ENCODE assay signal across 22 mouse cellular contexts in the genomic region with DNA sequence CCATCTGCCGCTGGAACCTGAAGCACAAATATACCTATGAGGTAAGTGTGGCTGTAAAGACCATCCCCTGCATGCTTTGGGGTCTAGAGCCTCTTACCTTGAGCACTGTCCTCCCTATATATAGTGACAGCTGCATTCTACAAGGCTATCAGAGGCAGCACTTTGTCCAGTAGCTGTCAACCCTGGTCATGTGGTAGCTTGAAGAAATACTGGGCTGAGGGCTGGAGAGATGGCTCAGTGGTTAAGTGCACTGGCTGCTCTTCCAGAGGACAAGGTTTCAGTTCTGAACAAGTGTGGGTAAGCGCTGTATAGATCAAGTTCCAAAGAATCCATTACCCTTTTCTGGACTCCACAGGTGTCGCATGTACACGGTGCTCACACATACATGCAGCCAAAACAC. TPM values are rescaled to one million over a fixed set of nuclear protein-coding genes. Genes with fewer than 3 reads are reported as not detected.
DNase-seq lines count a peak whose midpoint lies in the region; ATAC-seq and TF ChIP-seq lines count a peak whose summit lies in the region.
"Had no signal": no experiment of that assay in that cellular context is flagged by ENCODE, and none has a peak within 500 bp of the region (broad histone marks: within the 10 kb centered on the region; RNA-seq: fewer than 3 reads in every experiment).

No protein-coding gene starts in this region.

- peaks cover 49% of the 10 kb centered on the region for H3K36me3 ChIP-seq in heart, embryonic 11.5 days (ENCODE audit: control insufficient read depth, insufficient read depth, low read length)
- no peaks in the 10 kb centered on the region; the same call in 1 of the 2 replicates for H3K36me3 ChIP-seq in heart, adult 2 months (ENCODE audit: control insufficient read depth, insufficient read depth, low read length)

- TF ChIP-seq CTCF in gastrocnemius, adult 2 months (IDR thresholded peaks at IDR 0.05), result no peak
- no peak for TF ChIP-seq CTCF in heart, adult 2 months (IDR thresholded peaks at IDR 0.05)

- 0 out of 2 replicates have a peak, but pooled peaks cover 3% of the 10 kb centered on the region for H3K4me1 ChIP-seq in heart, embryonic 11.5 days (ENCODE audit: control insufficient read depth, insufficient read depth, low read length)
- peaks cover 5% of the 10 kb centered on the region for H3K4me1 ChIP-seq in heart, adult 2 months (ENCODE audit: control insufficient read depth, insufficient read depth, low read length)

- TF ChIP-seq EP300 in heart, adult 2 months (IDR thresholded peaks at IDR 0.05; ENCODE audit: insufficient read depth, low read depth, low read length), result no peak

- no peaks in the 10 kb centered on the region for H3K9me3 ChIP-seq in heart, embryonic 11.5 days (replicated peaks; ENCODE audit: control insufficient read depth, low read length)
- H3K9me3 ChIP-seq: G1E had no signal

- intact Hi-C loops in gastrocnemius, adult 2 months (cut with DNase I), result loop anchor here (10.0 kb wide), 1 partner anchor 308 kb away; no protein-coding TSS in a partner anchor
- intact Hi-C loops in heart, adult 2 months (cut with DNase I), result loop anchor here (5.0 kb wide), 1 partner anchor 310 kb away; no protein-coding TSS in a partner anchor
- intact Hi-C loops in heart, postnatal 36 days (cut with DNase I), result no loop called here

- H3K9ac ChIP-seq in heart, embryonic 11.5 days (ENCODE audit: low read depth, low read length), result no peak overlapping the region
- H3K9ac ChIP-seq in heart, adult 2 months (ENCODE audit: low read depth, low read length), result no peak overlapping the region

- no peak for TF ChIP-seq POLR2A in heart, adult 2 months (IDR thresholded peaks at IDR 0.05; ENCODE audit: insufficient read depth, low read depth, low read length)

- peak; percentile 26 for DNase-seq in gastrocnemius, adult 2 months
- no peak for DNase-seq in gastrocnemius, adult 18-20 months (ENCODE audit: low spot score)
- DNase-seq in heart, adult 11 months, result peak; percentile 93
- peak in 1 of 2 experiments; percentile 21 for DNase-seq in heart, adult 2 months
- DNase-seq in heart, postnatal 36 days, result no peak
- DNase-seq: adrenal gland, adult 2 months; adrenal gland, adult 8-10 months; adrenal gland, postnatal 10 days; adrenal gland, postnatal 14 days; adrenal gland, postnatal 25 days; adrenal gland, postnatal 36 days; B cell, adult 2 months; cerebellum, adult 11 months; cerebellum, adult 11-12 months; cerebellum, adult 18-20 months had no signal

- no peaks in the 10 kb centered on the region for H3K27me3 ChIP-seq in heart, embryonic 11.5 days (ENCODE audit: control insufficient read depth, insufficient read depth, low read length)
- no peaks in the 10 kb centered on the region for H3K27me3 ChIP-seq in heart, adult 2 months (ENCODE audit: control insufficient read depth, insufficient read depth, low read length)
- H3K27me3 ChIP-seq: CH12.LX, Patski had no signal

- no peak overlapping the region for H3K4me3 ChIP-seq in gastrocnemius, adult 2 months
- H3K4me3 ChIP-seq in heart, embryonic 11.5 days (ENCODE audit: low read depth, low read length), result no peak overlapping the region
- no peak overlapping the region for H3K4me3 ChIP-seq in heart, adult 2 months

- ATAC-seq in heart, embryonic 11.5 days (replicated peaks; ENCODE audit: insufficient number of reproducible peaks, low FRiP score, low TSS enrichment), result no peak
- ATAC-seq: activated CD4-positive, CD25-positive, alpha-beta regulatory T cell, adult 4 months; CD4-positive, CD25-positive, alpha-beta regulatory T cell, adult 4 months; Patski had no signal

- no peaks in the 10 kb centered on the region for H3K79me2 ChIP-seq in heart, adult 2 months (replicated peaks; ENCODE audit: control insufficient read depth, insufficient read depth, low read length)

- WGBS in heart, embryonic 11.5 days (ENCODE audit: insufficient replicate concordance), result 85% methylated on average over 4 of the region's 4 CpGs
- 88% methylated on average over 4 of the region's 4 CpGs for WGBS in heart, adult 2 months

- H3K4me2 ChIP-seq in heart, embryonic 11.5 days, result no peak overlapping the region

- H3K27ac ChIP-seq in gastrocnemius, adult 2 months, result peak overlapping the region; percentile 92
- H3K27ac ChIP-seq in heart, embryonic 11.5 days (ENCODE audit: low read depth, low read length), result no peak overlapping the region
- H3K27ac ChIP-seq in heart, adult 2 months, result peak overlapping the region; percentile 89

RNA-seq across cellular contexts. Expression of a gene that starts 12.0 kb away (rescaled TPM):
- total RNA-seq in gastrocnemius, adult 2 months (2021), result 100 to 1,000 TPM in 1 of 2 experiments, 10 to 100 TPM in 1; 84.2 to 104 TPM
- 10 to 100 TPM; 86.2 to 99.1 TPM for total RNA-seq in gastrocnemius, adult 18-20 months (2021)
- 118 and 123 TPM in 2 replicates for polyA plus RNA-seq in heart, embryonic 11.5 days (2014; fragmentation: Nextera tagmentation; extraction: Ambion mirVana)
- total RNA-seq in heart, adult 2 months (2021), result 100 to 1,000 TPM; 128 to 140 TPM
- 99.4 and 99.6 TPM in 2 replicates for polyA plus RNA-seq in heart, adult 2 months (2012; rRNA removed)
- total RNA-seq in heart, postnatal 36 days (2021), result 100 to 1,000 TPM; 131 to 140 TPM

RNA-seq across cellular contexts. Expression of a gene that starts 21.2 kb away (rescaled TPM):
- total RNA-seq in gastrocnemius, adult 2 months (2021), result under 1 TPM; 0.47 to 0.61 TPM
- total RNA-seq in gastrocnemius, adult 18-20 months (2021), result under 1 TPM; 0.47 to 0.57 TPM
- 6.1 and 6.7 TPM in 2 replicates for polyA plus RNA-seq in heart, embryonic 11.5 days (2014; fragmentation: Nextera tagmentation; extraction: Ambion mirVana)
- 1 to 10 TPM; 1.0 to 1.4 TPM for total RNA-seq in heart, adult 2 months (2021)
- polyA plus RNA-seq in heart, adult 2 months (2012; rRNA removed), result 1.7 and 2.4 TPM in 2 replicates
- 1 to 10 TPM in 1 of 2 experiments, under 1 TPM in 1; 0.94 to 1.4 TPM for total RNA-seq in heart, postnatal 36 days (2021)
- total RNA-seq: G1E, MEL had no signal
- polyA plus RNA-seq: G1E had no signal

RNA-seq across cellular contexts. Expression of a gene that starts 30.6 kb away (rescaled TPM):
- total RNA-seq in gastrocnemius, adult 2 months (2021), result 10 to 100 TPM; 20.8 to 25.1 TPM
- 10 to 100 TPM; 16.6 to 19.3 TPM for total RNA-seq in gastrocnemius, adult 18-20 months (2021)
- polyA plus RNA-seq in heart, embryonic 11.5 days (2014; fragmentation: Nextera tagmentation; extraction: Ambion mirVana), result 38.8 and 39.8 TPM in 2 replicates
- total RNA-seq in heart, adult 2 months (2021), result 10 to 100 TPM; 17.1 to 24.1 TPM
- 21.0 and 27.1 TPM in 2 replicates for polyA plus RNA-seq in heart, adult 2 months (2012; rRNA removed)
- 10 to 100 TPM; 21.0 to 21.8 TPM for total RNA-seq in heart, postnatal 36 days (2021)

RNA-seq across cellular contexts. Expression of a gene that starts 38.0 kb away (rescaled TPM):
- total RNA-seq in gastrocnemius, adult 2 months (2021), result 10 to 100 TPM; 52.7 to 55.2 TPM
- 10 to 100 TPM; 41.0 to 41.4 TPM for total RNA-seq in gastrocnemius, adult 18-20 months (2021)
- 24.9 and 28.6 TPM in 2 replicates for polyA plus RNA-seq in heart, embryonic 11.5 days (2014; fragmentation: Nextera tagmentation; extraction: Ambion mirVana)
- 10 to 100 TPM; 55.2 to 57.3 TPM for total RNA-seq in heart, adult 2 months (2021)
- 94.4 and 132 TPM in 2 replicates for polyA plus RNA-seq in heart, adult 2 months (2012; rRNA removed)
- 10 to 100 TPM; 65.1 to 72.2 TPM for total RNA-seq in heart, postnatal 36 days (2021)

Comparison
In these comparisons a context has a peak if more than half of its experiments do, and no peak if none do; other contexts are left out.
1. DNase-seq: peak in gastrocnemius, adult 2 months (single experiment) and heart, adult 11 months (single experiment); none in gastrocnemius, adult 18-20 months (single experiment) and heart, postnatal 36 days (0 of 2).